Mouse (Mus musculus) B cell, adult 62 days (primary cell): ENCODE measurements around the gene Mipol1. TPM values are rescaled to one million over a fixed set of nuclear protein-coding genes. Genes with fewer than 3 reads are reported as not detected.

Experiments
- total RNA-seq: library from RNA; stranded (reverse); gene quantifications from 4 replicates; pipeline ENCODE4 v1.2.4, GENCODE M21; 2023

Mipol1 gene
- 7.4 to 11.3 TPM (median 9.2 TPM) in 4 replicates for total RNA-seq

GRCm38 (mm10) chr12:57230192-57230706, at the start of gene Mipol1, which contains the start of gene Prps1l3:
TSS of gene Mipol1 (plus strand) at chr12:57230427.
TSS of gene Prps1l3 (plus strand) at chr12:57230412.

GRCm38 (mm10) chr12:57197363-57198026, 32.7 kb upstream of the Mipol1 start, which contains the start of gene Slc25a21:
TSS of gene Slc25a21 (minus strand) at chr12:57197472.

Other genes with a start within 250 kb of the Mipol1 start
- gene Slc25a21, start 33.0 kb upstream of the Mipol1 start, total RNA-seq: 0.22 TPM in 1 of 4 replicates, not detected in the others
- 52.8 to 60.0 TPM (median 58.0 TPM) in 4 replicates for gene Prps1l3, start within 50 bp of the Mipol1 start, total RNA-seq